Mouse (Mus musculus) embryonic facial prominence, embryonic 15.5 days (tissue): ENCODE measurements around the gene Tmem151b. TPM values are rescaled to one million over a fixed set of nuclear protein-coding genes. Genes with fewer than 3 reads are reported as not detected.

ENCODE experiments used
- ATAC-seq: fragments of 200-750 bp; cut with Nextera tagmentation; 2 replicates; pipeline ENCODE4 v1.8.0; 2017; ENCODE audit warnings: low read depth, moderate TSS enrichment; ENCODE audit not compliant: insufficient number of reproducible peaks, low FRiP score, low TSS enrichment
- H3K27ac ChIP-seq: fragments of 300-500 bp; sonication (generic); replicated peaks from 2 replicates; pipeline ENCODE4 v1.5.1; 2015; ENCODE audit warnings: mild to moderate bottlenecking, inconsistent platforms
- H3K27me3 ChIP-seq: fragments of 300-500 bp; sonication (generic); 2 replicates; pipeline ENCODE4 v1.6.1; 2015; ENCODE audit warnings: inconsistent platforms
- H3K36me3 ChIP-seq: fragments of 300-500 bp; sonication (generic); 2 replicates; pipeline ENCODE4 v1.6.1; 2015; ENCODE audit warnings: mild to moderate bottlenecking, inconsistent platforms
- H3K4me1 ChIP-seq: fragments of 300-500 bp; sonication (generic); 2 replicates; pipeline ENCODE4 v1.6.1; 2015; ENCODE audit warnings: inconsistent platforms
- H3K4me2 ChIP-seq: fragments of 300-500 bp; sonication (generic); replicated peaks from 2 replicates; pipeline ENCODE4 v1.6.1; 2015; ENCODE audit warnings: mild to moderate bottlenecking, inconsistent platforms
- H3K4me3 ChIP-seq: fragments of 300-500 bp; sonication (generic); replicated peaks from 2 replicates; pipeline ENCODE4 v1.5.1; 2015; ENCODE audit warnings: mild to moderate bottlenecking, inconsistent platforms
- H3K9ac ChIP-seq: fragments of 300-500 bp; sonication (generic); 2 replicates; pipeline ENCODE4 v1.6.1; 2015; ENCODE audit warnings: inconsistent platforms
- H3K9me3 ChIP-seq: fragments of 300-500 bp; sonication (generic); replicated peaks from 2 replicates; pipeline ENCODE4 v1.6.1; 2016; ENCODE audit warnings: inconsistent platforms
- WGBS: fragments of 180-500 bp; shearing (Covaris S2); methylation state at CpG from one replicate; pipeline ENCODE4 v1.1.7; 2015; 5-methylcytosine and 5-hydroxymethylcytosine counted together
- polyA plus RNA-seq: library from polyadenylated mRNA; unstranded; fragments of >200 nt; fragmentation: Nextera tagmentation; extraction: Ambion mirVana; gene quantifications from 2 replicates; pipeline ENCODE4 v1.2.1, GENCODE M21; 2015

Tmem151b gene
- polyA plus RNA-seq, 1 experiment from 2014 or later: 4.7 TPM

GRCm38 (mm10) chr17:45572103-45573086 lies 22.9 kb upstream of the Tmem151b start:
- H3K9me3 ChIP-seq: no peaks in the 10 kb centered on the region
- no peaks in the 10 kb centered on the region for H3K27me3 ChIP-seq
- H3K4me2 ChIP-seq: peak overlapping the region; percentile 55
- peak; percentile 56 for ATAC-seq
- whole genome bisulfite sequencing: under 1% methylated on average over 57 of the region's 57 CpGs
- H3K4me1 ChIP-seq: peaks cover 50% of the 10 kb centered on the region
- peak overlapping the region; percentile 97 for H3K9ac ChIP-seq
- peak overlapping the region; percentile 96 for H3K4me3 ChIP-seq
- H3K36me3 ChIP-seq: peaks cover 45% of the 10 kb centered on the region
- H3K27ac ChIP-seq: peak overlapping the region; percentile 98

- Histone ChIP-seq H3K36me3 (peaks cover 68% of the 10 kb centered on the region), H3K4me1 (peaks cover 68% of the 10 kb centered on the region), H3K4me3 (no peak overlapping the region), H3K27ac (no peak overlapping the region), H3K27me3 (no peaks in the 10 kb centered on the region), H3K4me2 (no peak overlapping the region), H3K9ac (0 out of 2 replicates have a peak overlapping the region, but pooled peaks have one; percentile 12), H3K9me3 (no peaks in the 10 kb centered on the region)
- no peak for ATAC-seq
- 79% methylated on average over 4 of the region's 4 CpGs for WGBS
These were observed 20.5 kb upstream of the Tmem151b start for GRCm38 (mm10) chr17:45569999-45570398.

GRCm38 (mm10) chr17:45568990-45569389 lies 19.5 kb upstream of the Tmem151b start:
- Histone ChIP-seq H3K36me3 (peaks cover 68% of the 10 kb centered on the region), H3K4me1 (peaks cover 68% of the 10 kb centered on the region), H3K27me3 (no peaks in the 10 kb centered on the region), H3K27ac (0 out of 2 replicates have a peak overlapping the region, but pooled peaks have one; percentile 17), H3K4me2 (no peak overlapping the region), H3K9me3 (no peaks in the 10 kb centered on the region), H3K9ac (no peak overlapping the region), H3K4me3 (no peak overlapping the region)
- WGBS: 85% methylated on average over 12 of the region's 12 CpGs
- no peak for ATAC-seq

GRCm38 (mm10) chr17:45567162-45567601 lies 17.7 kb upstream of the Tmem151b start:
- peaks cover 68% of the 10 kb centered on the region for H3K4me1 ChIP-seq
- peaks cover 68% of the 10 kb centered on the region for H3K36me3 ChIP-seq
- no peak overlapping the region for H3K4me3 ChIP-seq
- H3K9me3 ChIP-seq: no peaks in the 10 kb centered on the region
- H3K4me2 ChIP-seq: no peak overlapping the region
- no peak overlapping the region for H3K9ac ChIP-seq
- WGBS: 38% methylated on average over 4 of the region's 4 CpGs
- no peak for ATAC-seq
- peak overlapping the region; percentile 24; the same call in 1 of the 2 replicates for H3K27ac ChIP-seq
- H3K27me3 ChIP-seq: no peaks in the 10 kb centered on the region

- ATAC-seq: 0 out of 2 replicates have a peak, but pooled peaks have one; percentile 8
- Histone ChIP-seq H3K4me3 (no peak overlapping the region), H3K4me2 (no peak overlapping the region), H3K4me1 (peaks cover 64% of the 10 kb centered on the region), H3K36me3 (peaks cover 65% of the 10 kb centered on the region), H3K9me3 (no peaks in the 10 kb centered on the region), H3K27ac (peak overlapping the region; percentile 35; the same call in 1 of the 2 replicates), H3K9ac (no peak overlapping the region), H3K27me3 (no peaks in the 10 kb centered on the region)
- 60% methylated on average over 18 of the region's 18 CpGs for WGBS
These were observed 17.1 kb upstream of the Tmem151b start for GRCm38 (mm10) chr17:45566360-45567161.

- Histone ChIP-seq H3K4me2 (no peak overlapping the region), H3K27ac (0 out of 2 replicates have a peak overlapping the region, but pooled peaks have one; percentile 11), H3K4me3 (no peak overlapping the region), H3K36me3 (peaks cover 59% of the 10 kb centered on the region), H3K27me3 (no peaks in the 10 kb centered on the region), H3K9ac (no peak overlapping the region), H3K9me3 (no peaks in the 10 kb centered on the region), H3K4me1 (peaks cover 58% of the 10 kb centered on the region)
- no peak for ATAC-seq
- 61% methylated on average over 1 of the region's 1 CpGs for WGBS
These were observed 16.5 kb upstream of the Tmem151b start for GRCm38 (mm10) chr17:45566031-45566359.

GRCm38 (mm10) chr17:45565103-45565502 lies 15.6 kb upstream of the Tmem151b start:
- Histone ChIP-seq H3K27me3 (no peaks in the 10 kb centered on the region), H3K36me3 (peaks cover 50% of the 10 kb centered on the region), H3K9me3 (no peaks in the 10 kb centered on the region), H3K27ac (peak overlapping the region; percentile 87), H3K9ac (no peak overlapping the region), H3K4me1 (peaks cover 49% of the 10 kb centered on the region), H3K4me2 (peak overlapping the region; percentile 94), H3K4me3 (peak overlapping the region; percentile 90)
- WGBS: 91% methylated on average over 11 of the region's 11 CpGs
- ATAC-seq: no peak

- WGBS: 7% methylated on average over 18 of the region's 18 CpGs
- peaks cover 45% of the 10 kb centered on the region for H3K36me3 ChIP-seq
- H3K4me2 ChIP-seq: peak overlapping the region; percentile 94
These were observed 15.1 kb upstream of the Tmem151b start for GRCm38 (mm10) chr17:45564531-45565084.

GRCm38 (mm10) chr17:45563655-45564530 lies 14.4 kb upstream of the Tmem151b start, which contains the start of gene Slc35b2:
Gene Slc35b2 (plus strand): TSS chr17:45563874.
- Histone ChIP-seq H3K36me3 (peaks cover 38% of the 10 kb centered on the region), H3K27ac (peak within 1 kb of the TSS; percentile 87), H3K27me3 (no peaks in the 10 kb centered on the region), H3K9ac (peak within 1 kb of the TSS; percentile 96), H3K4me3 (peak within 1 kb of the TSS; percentile 90), H3K4me2 (peak within 1 kb of the TSS; percentile 94), H3K4me1 (peaks cover 38% of the 10 kb centered on the region), H3K9me3 (no peaks in the 10 kb centered on the region)
- ATAC-seq: peak; percentile 86
- under 1% methylated on average over 58 of the region's 61 CpGs for WGBS

More at GRCm38 (mm10) chr17:45564531-45565084, 15.1 kb upstream of the Tmem151b start:
- ATAC-seq: no peak
- peak overlapping the region; percentile 90 for H3K4me3 ChIP-seq
- no peaks in the 10 kb centered on the region for H3K9me3 ChIP-seq
- H3K9ac ChIP-seq: peak overlapping the region; percentile 96
- H3K27ac ChIP-seq: peak overlapping the region; percentile 87
- peaks cover 44% of the 10 kb centered on the region for H3K4me1 ChIP-seq
- no peaks in the 10 kb centered on the region for H3K27me3 ChIP-seq

GRCm38 (mm10) chr17:45563216-45563615 lies 13.7 kb upstream of the Tmem151b start:
- H3K4me2 ChIP-seq: peak overlapping the region; percentile 94
- no peak overlapping the region for H3K27ac ChIP-seq
- H3K9me3 ChIP-seq: no peaks in the 10 kb centered on the region
- peaks cover 31% of the 10 kb centered on the region for H3K36me3 ChIP-seq
- H3K4me3 ChIP-seq: peak overlapping the region; percentile 90
- WGBS: 72% methylated on average over 12 of the region's 12 CpGs
- no peaks in the 10 kb centered on the region for H3K27me3 ChIP-seq
- peaks cover 32% of the 10 kb centered on the region for H3K4me1 ChIP-seq
- no peak overlapping the region for H3K9ac ChIP-seq
- no peak for ATAC-seq
